Mouse (Mus musculus) stomach, embryonic 15.5 days (tissue): ENCODE results near the gene Gm10801. TPM values are rescaled to one million over a fixed set of nuclear protein-coding genes. Genes with fewer than 3 reads are reported as not detected.
"Not testable (repeated sequence)": the region's sequence is repeated elsewhere in the genome, so short reads cannot be mapped to it uniquely, and the experiment has no call there.

Source experiments
- ATAC-seq: fragments of 200-750 bp; cut with Nextera tagmentation; 2 replicates; pipeline ENCODE4 v1.8.0; 2017; ENCODE audit warnings: low read depth, moderate number of reproducible peaks, moderate TSS enrichment; ENCODE audit not compliant: insufficient read depth, low FRiP score
- H3K27ac ChIP-seq: fragments of 300-500 bp; sonication (generic); 2 replicates; pipeline ENCODE4 v1.5.1; 2015; ENCODE audit warnings: mild to moderate bottlenecking, inconsistent platforms
- H3K27me3 ChIP-seq: fragments of 300-500 bp; sonication (generic); replicated peaks from 2 replicates; pipeline ENCODE4 v1.6.1; 2015; ENCODE audit warnings: inconsistent platforms
- H3K36me3 ChIP-seq: fragments of 300-500 bp; sonication (generic); 2 replicates; pipeline ENCODE4 v1.6.1; 2015; ENCODE audit warnings: inconsistent platforms
- H3K4me1 ChIP-seq: fragments of 300-500 bp; sonication (generic); 2 replicates; pipeline ENCODE4 v1.6.1; 2015; ENCODE audit warnings: inconsistent platforms
- H3K4me2 ChIP-seq: fragments of 300-500 bp; sonication (generic); 2 replicates; pipeline ENCODE4 v1.6.1; 2015; ENCODE audit warnings: mild to moderate bottlenecking, inconsistent platforms
- H3K4me3 ChIP-seq: fragments of 300-500 bp; sonication (generic); replicated peaks from 2 replicates; pipeline ENCODE4 v1.5.1; 2015; ENCODE audit warnings: inconsistent platforms
- H3K9ac ChIP-seq: fragments of 300-500 bp; sonication (generic); 2 replicates; pipeline ENCODE4 v1.6.1; 2015; ENCODE audit warnings: inconsistent platforms
- H3K9me3 ChIP-seq: fragments of 300-500 bp; sonication (generic); 2 replicates; pipeline ENCODE4 v1.6.1; 2016; ENCODE audit warnings: inconsistent platforms
- WGBS: fragments of 180-500 bp; shearing (Covaris S2); methylation state at CpG from one replicate; pipeline ENCODE4 v1.1.7; 2015; 5-methylcytosine and 5-hydroxymethylcytosine counted together
- polyA plus RNA-seq: library from polyadenylated mRNA; unstranded; fragments of >200 nt; fragmentation: Nextera tagmentation; extraction: Ambion mirVana; gene quantifications from 2 replicates; pipeline ENCODE4 v1.2.1, GENCODE M21; 2015

Gene Gm10801
- polyA plus RNA-seq = 0.72 TPM in 1 of 2 replicates, not detected in the other

GRCm38 (mm10) chr2:98661937-98662336, at the start of gene Gm10801:
TSS of gene Gm10801 (plus strand) at chr2:98662237.
- H3K4me3 ChIP-seq, ATAC-seq, H3K27ac ChIP-seq, H3K9ac ChIP-seq, H3K36me3 ChIP-seq, H3K4me1 ChIP-seq, H3K4me2 ChIP-seq, H3K9me3 ChIP-seq, H3K27me3 ChIP-seq: not testable (repeated sequence)
- 79% methylated on average over 4 of the region's 5 CpGs for WGBS

GRCm38 (mm10) chr2:98667201-98667600, 5.2 kb downstream of the Gm10801 start, which contains the start of gene Gm10800:
TSS of gene Gm10800 (minus strand) at chr2:98667301.
- WGBS = 82% methylated on average over 4 of the region's 4 CpGs
- not testable (repeated sequence) for H3K27me3 ChIP-seq, H3K4me2 ChIP-seq, H3K4me1 ChIP-seq, H3K36me3 ChIP-seq, H3K4me3 ChIP-seq, H3K9me3 ChIP-seq, H3K27ac ChIP-seq, H3K9ac ChIP-seq, ATAC-seq

- Histone ChIP-seq H3K9me3 (no peaks in the 10 kb centered on the region), H3K9ac (no peak overlapping the region), H3K27me3 (no peaks in the 10 kb centered on the region), H3K4me1 (no peaks in the 10 kb centered on the region), H3K27ac (no peak overlapping the region), H3K4me2 (no peak overlapping the region), H3K4me3 (no peak overlapping the region), H3K36me3 (no peaks in the 10 kb centered on the region)
- no peak for ATAC-seq
- 94% methylated on average over 1 of the region's 1 CpGs for WGBS
Observed at GRCm38 (mm10) chr2:98697533-98697932, 35.5 kb downstream of the Gm10801 start.

Other genes with a start within 250 kb of the Gm10801 start
- 0.36 and 1.6 TPM in 2 replicates for gene Gm10800, start 5.1 kb downstream of the Gm10801 start, polyA plus RNA-seq